Mouse (Mus musculus) lung, embryonic 16.5 days (tissue): Measurements from ENCODE around the gene Tmem95. TPM values are rescaled to one million over a fixed set of nuclear protein-coding genes. Genes with fewer than 3 reads are reported as not detected.

Source experiments
- ATAC-seq: fragments of 200-750 bp; cut with Nextera tagmentation; 2 replicates; pipeline ENCODE4 v1.8.0; 2017; ENCODE audit warnings: low read depth, mild to moderate bottlenecking, moderate library complexity
- H3K27ac ChIP-seq: fragments of 300-500 bp; sonication (generic); 2 replicates; pipeline ENCODE4 v1.5.1; 2014; ENCODE audit warnings: mild to moderate bottlenecking, control low read depth, low read length
- H3K27me3 ChIP-seq: fragments of 300-500 bp; sonication (generic); 2 replicates; pipeline ENCODE4 v1.6.1; 2014; ENCODE audit warnings: low read depth, low read length, mixed read lengths; ENCODE audit not compliant: control insufficient read depth, insufficient read depth
- H3K36me3 ChIP-seq: fragments of 300-500 bp; sonication (generic); 2 replicates; pipeline ENCODE4 v1.6.1; 2014; ENCODE audit warnings: low read length; ENCODE audit not compliant: control insufficient read depth, insufficient read depth
- H3K4me1 ChIP-seq: fragments of 300-500 bp; sonication (generic); replicated peaks from 2 replicates; pipeline ENCODE4 v1.6.1; 2014; ENCODE audit warnings: low read length, mixed read lengths; ENCODE audit not compliant: control insufficient read depth, insufficient read depth
- H3K4me2 ChIP-seq: fragments of 300-500 bp; sonication (generic); 2 replicates; pipeline ENCODE4 v1.6.1; 2014; ENCODE audit warnings: low read depth, low read length, control low read depth
- H3K4me3 ChIP-seq: fragments of 300-500 bp; sonication (generic); 2 replicates; pipeline ENCODE4 v1.5.1; 2014; ENCODE audit warnings: mild to moderate bottlenecking, low read length, control low read depth
- H3K9ac ChIP-seq: fragments of 300-500 bp; sonication (generic); 2 replicates; pipeline ENCODE4 v1.6.1; 2014; ENCODE audit warnings: low read length, control low read depth
- H3K9me3 ChIP-seq: fragments of 300-500 bp; sonication (generic); 2 replicates; pipeline ENCODE4 v1.6.1; 2016; ENCODE audit warnings: low read length; ENCODE audit not compliant: control insufficient read depth
- WGBS: fragments of 180-500 bp; shearing (Covaris S2); extraction: QIAGEN DNeasy Blood & Tissue Kit; methylation state at CpG from one replicate; pipeline ENCODE4 v1.1.7; 2014; 5-methylcytosine and 5-hydroxymethylcytosine counted together
- polyA plus RNA-seq: library from polyadenylated mRNA; unstranded; fragments of >200 nt; fragmentation: Nextera tagmentation; extraction: Ambion mirVana; gene quantifications from 2 replicates; pipeline ENCODE4 v1.2.1, GENCODE M21; 2015

Gene Tmem95
- polyA plus RNA-seq, 1 experiment from 2014 or later: not detected

DNA sequence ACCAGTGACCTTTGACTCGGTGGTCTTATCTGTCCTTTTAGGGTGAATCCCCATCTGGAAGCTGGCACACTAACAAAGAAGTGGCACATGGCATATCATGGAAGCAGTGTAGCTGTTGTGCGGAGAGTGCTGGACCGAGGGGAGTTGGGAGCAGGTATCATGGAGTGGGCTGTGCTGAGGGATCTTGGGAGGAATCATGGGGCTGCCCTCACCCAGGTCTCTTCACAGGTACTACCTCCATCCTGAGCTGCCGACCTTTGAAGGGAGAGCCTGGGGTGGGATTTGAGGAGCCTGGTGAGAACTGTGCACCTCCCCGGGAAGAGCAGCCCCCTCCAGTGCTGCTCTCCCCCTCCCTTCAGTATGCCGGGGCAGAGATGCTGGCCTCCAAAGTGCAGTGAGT lies 33.9 kb upstream of the Tmem95 start:
- ATAC-seq: no peak
- Histone ChIP-seq H3K4me3 (no peak overlapping the region), H3K9ac (no peak overlapping the region), H3K9me3 (no peaks in the 10 kb centered on the region), H3K36me3 (peaks cover 74% of the 10 kb centered on the region), H3K4me2 (no peak overlapping the region), H3K27me3 (no peaks in the 10 kb centered on the region), H3K4me1 (peaks cover 21% of the 10 kb centered on the region), H3K27ac (no peak overlapping the region)
- 88% methylated on average over 6 of the region's 6 CpGs for WGBS

DNA sequence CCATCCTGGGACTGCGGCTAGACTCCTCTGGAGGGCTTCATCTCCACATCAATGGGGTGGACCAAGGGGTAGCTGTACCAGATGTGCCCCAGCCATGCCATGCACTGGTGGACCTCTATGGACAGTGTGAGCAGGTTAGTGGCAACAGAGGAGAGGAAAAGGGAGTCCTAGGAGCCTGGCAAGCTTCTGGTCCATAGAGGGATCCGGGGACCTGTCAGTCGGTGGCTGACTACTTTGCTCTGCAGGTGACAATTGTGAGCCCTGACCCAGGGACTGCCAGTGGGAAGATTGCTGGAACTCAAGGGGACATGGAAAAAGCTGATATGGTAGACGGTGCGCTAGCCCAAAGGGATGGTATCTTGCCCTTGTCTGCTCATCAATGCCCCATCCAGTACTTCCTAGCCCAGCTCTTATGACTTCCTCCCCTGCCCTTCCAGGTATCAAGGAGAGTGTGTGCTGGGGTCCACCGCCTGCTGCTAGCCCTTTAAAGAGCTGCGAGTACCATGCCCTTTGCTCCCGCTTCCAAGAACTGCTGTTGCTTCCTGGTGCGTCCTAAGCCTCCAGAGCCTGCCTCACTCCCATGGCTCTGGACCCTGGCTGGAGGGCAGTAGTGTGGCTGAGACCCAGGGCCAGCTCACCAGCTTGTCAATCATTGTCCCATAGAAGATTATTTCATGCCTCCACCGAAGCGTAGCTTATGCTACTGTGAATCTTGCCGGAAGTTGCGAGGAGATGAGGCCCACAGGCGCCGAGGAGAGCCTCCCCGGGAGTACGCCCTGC lies 33.2 kb upstream of the Tmem95 start:
- Histone ChIP-seq H3K4me2 (no peak overlapping the region), H3K9me3 (no peaks in the 10 kb centered on the region), H3K27me3 (no peaks in the 10 kb centered on the region), H3K27ac (no peak overlapping the region), H3K4me1 (peaks cover 21% of the 10 kb centered on the region), H3K4me3 (no peak overlapping the region), H3K36me3 (peaks cover 75% of the 10 kb centered on the region), H3K9ac (no peak overlapping the region)
- no peak for ATAC-seq
- WGBS: 91% methylated on average over 17 of the region's 17 CpGs

DNA sequence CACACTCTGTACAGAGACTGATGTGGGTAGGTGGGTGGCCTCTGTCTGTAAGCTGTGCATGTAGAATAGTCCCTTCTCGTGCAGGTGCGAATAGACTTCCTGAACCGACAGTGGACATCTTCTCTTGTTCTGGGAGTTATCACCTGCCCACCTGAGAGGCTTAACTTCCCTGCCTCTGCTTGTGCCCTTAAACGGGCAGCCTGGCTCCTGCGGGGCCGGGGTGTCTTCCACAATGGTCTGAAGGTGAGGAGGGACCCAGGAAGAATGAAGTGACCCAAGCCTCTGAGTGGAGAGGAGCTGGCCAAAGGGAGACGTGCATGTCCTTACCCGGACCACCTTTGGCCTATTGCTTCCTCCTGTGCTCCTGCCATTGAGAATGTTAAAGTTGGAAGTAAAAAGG lies 32.4 kb upstream of the Tmem95 start:
- no peak for ATAC-seq
- Histone ChIP-seq H3K4me3 (no peak overlapping the region), H3K9ac (no peak overlapping the region), H3K4me1 (peaks cover 15% of the 10 kb centered on the region), H3K4me2 (no peak overlapping the region), H3K27me3 (no peaks in the 10 kb centered on the region), H3K9me3 (no peaks in the 10 kb centered on the region), H3K36me3 (peaks cover 74% of the 10 kb centered on the region), H3K27ac (no peak overlapping the region)
- WGBS: 88% methylated on average over 8 of the region's 8 CpGs

- WGBS: 93% methylated on average over 5 of the region's 5 CpGs
- no peak overlapping the region for H3K4me2 ChIP-seq
- no peak overlapping the region for H3K9ac ChIP-seq
- ATAC-seq: no peak
- no peak overlapping the region for H3K27ac ChIP-seq
- H3K9me3 ChIP-seq: no peaks in the 10 kb centered on the region
- H3K4me3 ChIP-seq: no peak overlapping the region
- H3K27me3 ChIP-seq: no peaks in the 10 kb centered on the region
- peaks cover 74% of the 10 kb centered on the region for H3K36me3 ChIP-seq
- peaks cover 7% of the 10 kb centered on the region for H3K4me1 ChIP-seq
Measured at GRCm38 (mm10) chr11:69909174-69909573, 31.4 kb upstream of the Tmem95 start.

DNA sequence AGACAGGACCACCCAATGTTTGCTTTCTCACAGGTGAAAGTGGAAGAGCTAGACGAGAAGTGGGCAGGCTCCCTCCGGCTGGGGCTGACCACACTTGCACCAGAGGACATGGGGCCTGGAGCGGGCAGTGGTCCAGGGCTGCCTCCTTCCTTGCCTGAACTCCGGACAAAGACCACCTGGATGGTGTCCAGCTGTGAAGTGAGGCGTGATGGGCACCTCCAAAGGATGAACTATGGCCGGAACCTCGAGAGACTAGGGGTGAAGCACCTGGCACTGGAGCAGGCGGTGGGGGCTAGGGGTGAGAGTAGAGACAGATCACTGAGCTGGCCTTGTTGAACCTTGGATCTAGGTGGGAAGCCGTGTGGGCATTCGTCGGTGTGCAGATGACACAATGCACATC lies 30.8 kb upstream of the Tmem95 start:
- peaks cover 78% of the 10 kb centered on the region for H3K36me3 ChIP-seq
- H3K9me3 ChIP-seq: no peaks in the 10 kb centered on the region
- no peak overlapping the region for H3K4me2 ChIP-seq
- no peak for ATAC-seq
- peaks cover 7% of the 10 kb centered on the region for H3K4me1 ChIP-seq
- H3K27me3 ChIP-seq: no peaks in the 10 kb centered on the region
- no peak overlapping the region for H3K9ac ChIP-seq
- no peak overlapping the region for H3K27ac ChIP-seq
- 88% methylated on average over 11 of the region's 11 CpGs for WGBS
- H3K4me3 ChIP-seq: no peak overlapping the region

GRCm38 (mm10) chr11:69904311-69904710 lies 26.5 kb upstream of the Tmem95 start:
- peaks cover 17% of the 10 kb centered on the region for H3K4me1 ChIP-seq
- no peak overlapping the region for H3K27ac ChIP-seq
- H3K27me3 ChIP-seq: no peaks in the 10 kb centered on the region
- H3K9me3 ChIP-seq: no peaks in the 10 kb centered on the region
- ATAC-seq: no peak
- no peak overlapping the region for H3K9ac ChIP-seq
- 87% methylated on average over 9 of the region's 9 CpGs for WGBS
- peaks cover 47% of the 10 kb centered on the region for H3K36me3 ChIP-seq
- no peak overlapping the region for H3K4me2 ChIP-seq
- H3K4me3 ChIP-seq: no peak overlapping the region

- 78% methylated on average over 9 of the region's 13 CpGs for WGBS
- no peak for ATAC-seq
Measured at GRCm38 (mm10) chr11:69902972-69903371, 25.2 kb upstream of the Tmem95 start.

DNA sequence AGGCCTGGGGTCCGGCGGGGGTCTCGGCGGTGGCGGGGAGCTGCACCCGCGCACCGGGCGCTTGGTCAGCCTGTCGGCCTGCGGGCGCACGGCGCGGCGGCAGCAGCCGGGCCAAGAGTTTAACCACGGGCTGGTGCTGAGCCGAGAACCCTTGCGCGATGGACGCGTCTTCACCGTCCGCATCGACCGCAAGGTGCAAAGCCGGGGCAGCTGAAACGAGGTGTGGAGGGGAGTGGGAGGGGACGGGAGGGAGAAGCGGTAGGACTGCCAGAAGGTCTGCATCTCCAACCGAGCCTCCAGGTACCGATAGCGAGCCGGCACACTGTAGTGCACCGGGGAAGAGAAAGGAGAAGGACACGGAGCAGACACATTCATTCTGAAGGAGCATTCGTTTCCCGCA lies 24.2 kb upstream of the Tmem95 start:
- Histone ChIP-seq H3K9me3 (no peaks in the 10 kb centered on the region), H3K27me3 (no peaks in the 10 kb centered on the region), H3K4me1 (peaks cover 19% of the 10 kb centered on the region), H3K36me3 (peaks cover 25% of the 10 kb centered on the region), H3K4me2 (peak overlapping the region; percentile 99), H3K27ac (peak overlapping the region; percentile 99), H3K4me3 (peak overlapping the region; percentile 81), H3K9ac (peak overlapping the region; percentile 90)
- WGBS: under 1% methylated on average over 34 of the region's 39 CpGs
- ATAC-seq: peak; percentile 0; the same call in 1 of the 2 replicates

More at GRCm38 (mm10) chr11:69902972-69903371, 25.2 kb upstream of the Tmem95 start:
- Histone ChIP-seq H3K4me1 (peaks cover 19% of the 10 kb centered on the region), H3K4me3 (peak overlapping the region; percentile 81), H3K9ac (peak overlapping the region; percentile 90), H3K27ac (no peak overlapping the region), H3K27me3 (no peaks in the 10 kb centered on the region), H3K4me2 (peak overlapping the region; percentile 99), H3K9me3 (no peaks in the 10 kb centered on the region), H3K36me3 (peaks cover 35% of the 10 kb centered on the region)

DNA sequence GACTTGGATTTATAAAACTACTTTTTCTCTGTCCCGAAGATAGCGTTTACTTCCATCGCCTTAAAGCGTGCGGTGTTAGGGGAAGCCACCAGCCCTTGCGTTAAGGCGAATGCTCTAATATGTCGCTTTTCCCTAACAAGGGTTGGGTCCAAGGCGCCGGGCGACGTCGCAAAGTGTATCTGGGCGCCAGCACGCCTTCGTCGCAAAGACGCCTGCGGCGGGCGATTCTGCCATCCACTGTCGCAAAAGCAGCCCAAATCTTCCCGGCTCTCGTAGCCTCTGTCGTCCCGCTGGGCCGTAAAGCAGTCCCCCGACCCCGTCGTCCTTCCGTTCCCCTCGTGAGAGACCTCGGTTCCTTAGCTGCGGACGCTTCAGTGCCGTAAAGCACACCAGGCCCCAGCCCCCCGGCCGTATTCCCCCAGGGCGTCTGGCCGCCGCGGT lies 23.6 kb upstream of the Tmem95 start:
- Histone ChIP-seq H3K9ac (peak overlapping the region; percentile 90), H3K27ac (peak overlapping the region; percentile 99), H3K27me3 (no peaks in the 10 kb centered on the region), H3K4me1 (peaks cover 19% of the 10 kb centered on the region), H3K36me3 (peaks cover 20% of the 10 kb centered on the region), H3K4me3 (peak overlapping the region; percentile 81), H3K9me3 (no peaks in the 10 kb centered on the region), H3K4me2 (peak overlapping the region; percentile 99)
- under 1% methylated on average over 42 of the region's 42 CpGs for WGBS
- peak; percentile 89 for ATAC-seq
